Mouse (Mus musculus): Measurements from ENCODE around the gene Cyp2d22.

Cyp2d22 gene

DNA sequence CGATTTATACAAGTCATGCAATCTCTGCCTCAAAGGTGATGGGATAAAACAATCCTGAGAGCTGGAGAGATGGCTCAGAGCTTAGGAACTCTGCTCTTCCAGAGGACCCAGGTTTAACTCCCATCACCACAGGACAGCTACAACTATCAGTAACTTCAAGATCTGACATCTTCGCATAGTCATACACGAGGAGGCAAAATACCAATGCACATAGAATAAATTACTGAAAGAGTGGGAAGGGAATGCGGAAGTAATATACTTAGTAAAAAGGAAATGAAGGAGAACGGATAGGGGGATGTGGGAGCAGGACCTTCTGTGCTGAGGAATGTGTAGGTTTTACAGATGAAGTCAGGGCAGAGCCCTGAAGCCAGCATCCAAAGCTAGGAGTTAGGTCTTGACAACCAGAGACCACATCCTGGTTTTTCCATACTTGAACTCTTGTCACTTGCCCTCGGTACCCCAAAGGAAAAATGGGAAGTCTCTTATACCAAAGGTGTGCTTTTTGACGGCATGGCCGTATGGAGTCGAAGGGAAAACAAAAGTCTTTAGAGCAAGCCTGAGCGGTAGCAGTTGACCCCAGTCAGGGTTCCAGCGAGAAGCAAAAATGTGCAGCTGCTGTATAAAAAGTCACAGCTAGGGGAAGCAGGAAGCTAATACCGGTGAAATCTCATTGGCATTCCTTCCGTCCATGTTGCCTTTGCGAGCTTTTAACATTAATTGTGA is 33.3 kb downstream of the Cyp2d22 start:
- peak; percentile 47 for DNase-seq (ENCODE audit: low read depth, low spot score)

DNA sequence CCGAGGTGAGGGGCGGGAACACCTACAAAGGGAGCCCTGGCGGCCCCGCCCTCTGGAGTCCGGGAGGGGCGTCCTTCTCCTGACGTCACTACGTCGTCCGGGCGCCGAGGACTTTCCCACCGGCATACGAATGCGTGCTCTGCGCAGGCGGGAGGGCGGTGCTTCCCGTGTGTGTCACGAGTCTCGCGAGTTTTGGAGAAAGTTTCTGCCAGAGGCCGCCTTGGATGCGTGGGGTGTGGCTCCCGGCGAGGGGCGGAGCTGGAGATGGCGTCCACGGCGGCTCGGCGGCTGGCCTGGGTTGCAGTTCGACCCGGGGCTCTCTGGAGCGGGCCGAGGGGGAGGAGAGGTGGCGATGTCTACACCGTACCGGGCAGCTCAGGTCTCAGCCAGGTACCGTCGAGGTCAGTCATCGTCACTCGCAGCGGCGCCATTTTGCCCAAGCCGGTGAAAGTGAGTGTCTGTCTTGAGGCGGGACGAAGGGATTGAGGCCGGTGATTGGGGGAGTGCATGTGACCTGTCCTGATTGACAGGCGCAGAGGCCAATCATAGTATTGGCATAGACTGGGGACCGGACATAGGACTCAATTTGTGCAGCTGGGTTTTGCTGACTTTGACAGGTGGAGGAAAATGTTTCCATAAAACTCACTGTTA is 34.1 kb downstream of the Cyp2d22 start:
- peak; percentile 99 for DNase-seq (ENCODE audit: low read depth, low spot score)

DNA sequence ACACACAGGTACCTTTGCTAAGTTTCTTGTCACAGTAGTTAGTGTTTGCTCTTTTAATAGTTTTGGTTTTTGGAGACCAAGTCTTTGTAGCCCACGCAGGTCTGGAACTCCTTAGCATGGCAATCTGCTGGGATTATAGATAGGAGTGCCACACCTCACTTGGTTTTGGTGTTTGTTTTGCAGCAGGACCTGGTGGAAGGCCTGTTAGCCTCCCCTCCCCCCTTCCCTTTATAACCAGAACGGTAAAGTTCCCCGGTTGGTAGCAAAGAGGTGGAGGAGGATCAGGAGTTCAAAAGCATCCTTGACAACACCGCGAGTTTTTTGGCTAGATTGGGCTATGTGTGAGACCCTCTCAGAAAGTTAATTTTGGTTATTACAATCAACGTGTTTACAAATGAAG is 35.1 kb downstream of the Cyp2d22 start:
- no peak for DNase-seq (ENCODE audit: low read depth, low spot score)

DNA sequence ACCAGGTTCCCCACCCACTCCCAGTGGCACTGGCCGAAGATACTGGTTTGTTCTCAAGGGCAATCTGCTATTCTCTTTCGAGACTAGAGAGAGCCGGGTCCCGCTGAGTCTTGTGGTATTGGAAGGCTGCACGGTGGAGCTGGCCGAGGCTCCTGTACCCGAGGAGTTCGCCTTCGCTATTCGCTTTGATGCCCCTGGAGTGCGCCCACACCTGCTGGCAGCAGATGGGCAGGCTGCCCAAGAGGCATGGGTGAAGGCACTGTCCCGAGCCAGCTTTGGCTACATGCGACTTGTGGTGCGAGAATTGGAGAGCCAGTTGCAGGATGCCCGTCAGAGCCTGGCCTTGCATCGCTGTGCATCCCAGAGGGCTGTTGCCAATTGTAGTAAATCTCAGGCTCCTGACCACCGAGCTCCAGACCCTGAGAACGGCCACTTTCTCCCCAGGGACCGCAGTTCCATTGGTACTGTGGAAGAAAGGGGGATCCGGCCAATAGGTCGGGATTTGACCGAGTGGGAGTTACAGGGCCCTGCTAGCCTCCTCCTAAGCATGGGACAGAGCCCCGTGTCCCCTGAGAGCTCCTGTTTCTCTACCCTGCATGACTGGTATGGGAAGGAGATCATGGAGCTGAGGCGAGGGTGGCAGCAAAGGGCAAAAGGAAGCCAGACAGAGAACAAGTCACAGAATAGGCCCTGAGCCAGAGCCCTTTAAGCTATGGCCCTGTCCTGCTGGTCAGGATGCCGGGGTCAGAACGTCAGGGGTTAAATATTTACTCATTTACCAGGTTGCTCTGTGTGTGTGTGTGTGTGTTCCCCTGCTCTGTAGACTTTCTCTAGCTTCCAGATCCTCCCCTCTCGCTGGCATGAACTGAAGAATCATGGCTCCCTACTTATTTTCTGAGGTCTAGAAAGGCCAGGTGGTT is 36.4 kb downstream of the Cyp2d22 start:
- DNase-seq (ENCODE audit: low read depth, low spot score), result no peak

DNA sequence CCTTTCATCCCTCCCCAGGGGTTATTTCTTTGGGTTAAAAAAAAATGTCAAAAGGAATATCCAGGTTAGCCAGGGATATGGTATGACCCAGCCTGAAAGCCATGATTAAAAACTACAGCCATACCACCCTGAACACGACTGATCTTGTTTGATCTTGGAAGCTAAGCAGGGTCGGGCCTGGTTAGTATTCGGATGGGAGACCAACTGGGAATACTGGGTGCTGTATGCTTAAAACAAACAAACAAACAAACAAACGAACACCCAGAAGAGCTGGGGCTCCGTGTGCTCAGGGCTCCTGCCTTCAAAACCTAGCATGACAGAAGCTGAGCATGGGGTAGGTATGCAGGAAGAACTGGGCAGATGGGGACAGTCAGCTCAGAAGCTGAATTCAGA is 37.5 kb downstream of the Cyp2d22 start:
- no peak for DNase-seq (ENCODE audit: low read depth, low spot score)

DNA sequence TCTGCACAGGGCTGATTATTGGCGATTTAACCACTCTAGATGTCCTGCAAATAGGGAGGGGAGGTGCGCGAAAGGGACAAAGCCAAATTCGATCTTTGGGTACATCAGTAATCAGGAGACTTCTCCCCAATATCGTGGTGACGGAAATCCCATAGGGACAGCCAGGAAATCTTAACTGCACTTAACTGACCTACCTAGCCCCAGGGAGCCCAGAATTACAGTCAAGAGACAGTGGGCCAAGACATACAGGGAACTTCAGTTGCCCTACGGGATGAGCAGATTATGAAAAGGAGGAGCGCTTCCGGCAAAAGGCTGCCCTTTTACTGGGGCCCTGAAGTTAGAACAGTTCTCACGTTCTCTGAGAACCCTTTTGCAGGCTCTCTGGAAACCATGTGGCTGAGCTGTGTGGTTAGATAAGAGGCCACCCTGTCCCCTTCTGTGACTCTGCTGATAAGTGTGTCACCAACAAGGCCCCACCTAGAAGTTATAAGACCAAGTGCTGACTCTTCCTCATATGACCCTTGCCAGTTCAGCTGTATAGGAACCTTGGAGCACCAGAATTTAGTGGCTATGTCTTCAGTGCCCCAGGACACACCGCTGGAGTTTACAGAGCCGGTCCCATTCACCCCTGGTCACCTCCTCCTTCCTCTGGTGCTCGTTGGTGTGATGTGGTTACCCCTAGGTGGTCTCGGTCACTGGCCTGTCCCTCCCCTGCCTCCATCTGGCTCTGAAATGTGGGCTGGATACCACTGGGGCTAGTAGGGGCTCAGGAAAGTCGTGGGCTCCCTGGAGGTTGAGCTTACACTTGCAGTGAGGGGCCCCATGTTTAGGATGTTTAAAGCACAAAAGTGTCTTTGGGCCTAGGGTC is 38.2 kb downstream of the Cyp2d22 start:
- DNase-seq (ENCODE audit: low read depth, low spot score), result no peak

DNA sequence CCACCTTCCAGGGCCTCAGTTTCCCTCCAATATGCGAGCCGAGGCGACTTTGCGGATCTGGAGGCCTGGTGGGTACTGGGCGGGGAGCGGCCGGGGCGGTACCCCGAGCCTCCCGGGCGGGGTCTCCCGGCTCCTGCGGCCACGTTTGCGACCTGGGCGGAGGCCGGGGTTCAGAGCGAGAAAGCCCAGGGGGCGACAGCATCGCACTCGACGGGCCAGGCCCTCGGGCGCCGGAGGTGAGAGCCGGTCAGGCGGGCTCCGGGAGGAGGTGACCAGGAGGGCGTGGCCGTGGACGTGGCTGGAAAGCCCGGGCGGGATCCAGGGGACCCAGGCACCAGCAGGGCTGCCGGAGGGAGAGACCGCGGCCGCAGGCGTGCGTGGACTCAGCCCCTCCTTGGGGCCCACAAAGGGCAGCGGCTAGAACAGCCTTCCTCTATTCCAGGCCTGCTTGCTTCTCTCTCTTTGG is 39.0 kb downstream of the Cyp2d22 start:
- no peak for DNase-seq (ENCODE audit: low read depth, low spot score)

DNA sequence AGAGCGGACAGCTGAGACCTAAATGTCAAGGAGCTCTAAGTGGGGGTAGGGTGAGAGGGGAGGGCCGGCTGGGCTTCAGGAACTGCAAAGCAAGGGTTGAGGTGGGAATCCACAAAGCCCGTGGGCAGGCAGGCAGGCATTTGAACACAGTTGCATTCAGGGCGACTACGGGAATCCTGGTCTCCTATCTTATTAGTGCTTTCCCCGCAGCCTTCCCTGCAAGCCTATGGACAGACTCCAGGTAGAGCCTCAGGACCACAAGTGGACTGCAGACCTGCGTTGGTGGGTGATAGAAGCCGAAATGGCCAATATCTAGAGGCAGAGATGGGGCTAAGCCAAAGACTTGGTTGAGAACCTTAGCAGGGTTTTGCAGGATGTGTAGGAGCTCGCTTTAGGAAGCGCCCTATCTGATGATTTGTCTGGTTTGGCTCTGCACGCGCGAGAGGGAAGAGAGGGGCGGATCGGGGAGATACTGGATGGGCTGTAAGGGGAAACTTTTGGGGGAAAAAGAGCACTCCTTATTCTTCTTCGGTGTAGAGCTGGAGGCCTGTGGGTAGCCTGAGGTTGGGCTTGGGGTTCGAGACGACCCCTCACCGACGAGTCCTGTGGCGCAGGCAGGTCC is 39.5 kb downstream of the Cyp2d22 start:
- no peak for DNase-seq (ENCODE audit: low read depth, low spot score)

DNA sequence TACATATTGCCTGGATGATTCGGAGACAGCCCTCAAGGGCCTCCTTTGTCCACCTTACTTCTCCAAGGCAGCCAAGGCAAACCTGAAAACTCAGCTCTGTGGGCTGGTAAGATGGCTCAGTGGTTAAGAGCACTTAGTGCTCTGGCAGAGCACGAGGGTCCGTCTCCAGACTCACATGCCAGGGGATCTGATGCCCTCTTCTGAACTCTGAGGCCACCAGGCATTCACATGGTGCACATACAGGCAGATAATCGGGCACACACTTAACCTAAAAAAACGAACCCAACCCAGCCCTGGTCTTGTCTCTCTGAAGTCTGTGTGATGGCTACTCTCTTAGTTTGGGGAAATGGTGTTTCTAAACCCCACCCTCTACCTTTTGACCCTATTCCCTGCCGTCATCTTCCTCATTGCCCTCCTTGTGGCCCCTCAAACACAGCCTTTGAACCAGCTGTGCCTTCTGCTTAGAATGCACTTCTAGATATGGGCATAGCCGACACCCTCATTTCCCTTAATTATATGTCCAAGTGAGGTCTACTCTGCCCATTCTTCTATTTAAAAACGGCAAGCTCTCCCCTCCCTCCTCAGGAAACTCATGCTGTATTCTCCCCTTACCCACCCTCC is 40.3 kb downstream of the Cyp2d22 start:
- DNase-seq (ENCODE audit: low read depth, low spot score), result no peak

DNA sequence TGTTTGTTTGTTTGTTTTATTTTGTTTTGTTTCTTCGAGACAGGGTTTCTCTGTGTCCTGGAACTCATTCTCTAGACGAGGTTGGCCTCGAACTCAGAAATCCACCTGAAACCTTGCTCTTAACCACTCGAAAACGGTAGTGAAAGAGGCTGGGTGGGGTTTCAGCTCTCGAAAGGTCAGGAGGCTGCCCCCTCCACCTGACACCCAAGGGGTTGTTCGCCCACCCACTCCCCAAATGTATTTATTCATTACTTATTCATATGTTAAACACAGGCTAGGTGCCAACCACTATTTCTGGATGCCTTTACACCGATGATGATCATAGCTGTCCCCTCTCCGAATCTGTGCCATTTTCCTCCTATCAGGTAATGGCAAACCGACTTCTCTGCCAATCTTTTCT is 40.9 kb downstream of the Cyp2d22 start:
- DNase-seq (ENCODE audit: low read depth, low spot score), result no peak

DNA sequence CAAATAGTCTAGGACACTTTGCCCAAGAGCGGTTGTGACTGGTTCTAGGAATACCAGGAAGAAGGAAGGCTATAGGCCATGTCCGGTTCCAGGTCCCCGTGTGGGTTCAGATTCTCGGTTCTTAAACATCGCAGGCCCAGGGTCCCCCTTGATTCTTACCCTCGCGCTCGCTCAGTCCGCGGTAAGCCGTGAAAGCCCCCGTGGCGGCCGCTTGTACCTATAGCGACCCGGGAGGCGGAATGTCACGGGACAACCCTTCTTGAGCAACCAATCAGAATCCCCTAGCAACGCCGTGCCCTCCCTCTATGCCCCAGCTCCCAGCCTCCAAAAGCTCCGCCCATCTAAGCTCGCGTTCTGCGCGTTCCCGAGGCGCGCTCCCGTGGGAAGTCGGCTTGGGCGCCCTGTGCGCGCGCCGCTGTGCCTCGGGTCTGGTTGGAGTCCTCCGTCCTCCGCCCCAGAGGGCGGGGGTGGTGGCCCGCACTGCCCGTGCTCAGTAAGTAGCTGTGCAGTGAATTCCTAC is 41.4 kb downstream of the Cyp2d22 start, which contains the start of the genes Naga, Pheta2 and Smdt1:
Gene Naga (minus strand): TSS at position 333 of the 520 bp plus-strand sequence.
Gene Pheta2 (plus strand): TSS at position 350 of the 520 bp plus-strand sequence.
Gene Smdt1 (plus strand): TSS at position 367 of the 520 bp plus-strand sequence.
- peak; percentile 98 for DNase-seq (ENCODE audit: low read depth, low spot score)

DNA sequence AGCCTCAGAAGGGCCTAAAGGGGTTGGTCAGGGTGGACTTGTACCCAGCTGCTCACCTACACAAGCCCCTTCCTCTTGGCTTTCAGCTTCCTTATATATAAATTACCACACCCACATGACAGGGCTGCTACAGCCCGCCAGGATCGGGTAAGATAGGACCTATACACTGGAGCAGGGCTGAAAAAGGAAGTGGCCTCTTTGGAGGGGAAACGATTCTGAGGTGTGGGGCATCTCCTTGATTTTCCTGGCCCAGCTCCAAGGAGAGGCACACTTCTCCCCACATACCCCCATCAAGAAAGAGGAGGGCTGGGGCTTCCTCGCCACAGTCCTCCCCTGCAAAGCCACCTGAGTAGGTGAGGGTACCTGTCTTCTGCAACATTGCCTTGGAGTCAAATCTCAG is 42.2 kb downstream of the Cyp2d22 start:
- DNase-seq (ENCODE audit: low read depth, low spot score), result peak; percentile 61

DNA sequence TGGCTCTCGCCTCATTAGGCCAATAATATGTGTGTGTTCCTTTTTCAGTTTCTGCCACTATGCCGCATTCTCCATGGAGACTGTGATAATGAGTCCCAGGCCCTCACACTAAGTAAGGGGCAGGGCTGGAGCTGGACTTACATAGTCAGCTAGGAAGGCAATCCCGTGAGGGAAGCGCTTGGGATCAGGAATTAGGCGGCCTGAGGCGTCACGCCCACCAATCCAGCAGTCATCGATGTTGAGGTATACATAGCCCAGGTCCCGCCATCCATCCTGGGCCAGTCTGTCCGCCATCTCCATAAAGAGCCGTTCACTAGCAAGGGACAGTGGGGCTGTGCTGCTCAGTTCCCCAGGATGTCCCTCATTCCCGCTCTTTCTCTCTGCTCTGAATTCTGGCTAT is 43.4 kb downstream of the Cyp2d22 start:
- no peak for DNase-seq (ENCODE audit: low read depth, low spot score)

DNA sequence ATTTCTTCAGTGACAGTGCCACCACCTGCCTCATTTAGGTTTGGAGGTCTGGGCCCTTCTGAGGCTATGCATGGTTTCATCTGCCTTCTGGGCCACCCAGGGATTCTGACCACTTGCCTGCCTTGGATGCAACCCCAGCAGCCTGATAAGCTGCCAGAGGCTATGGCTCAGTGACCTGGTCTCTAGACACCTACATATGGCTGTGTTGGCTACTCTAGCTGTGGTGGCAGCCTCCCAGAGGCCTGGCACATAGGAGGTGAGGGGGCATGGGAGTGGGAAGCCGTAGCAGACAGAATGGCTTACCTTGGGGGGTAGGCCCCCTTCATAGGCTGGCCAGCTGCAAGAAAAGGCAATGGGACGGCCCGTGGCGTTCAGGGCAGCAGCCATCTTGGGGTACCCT is 44.9 kb downstream of the Cyp2d22 start:
- no peak for DNase-seq (ENCODE audit: low read depth, low spot score)

DNA sequence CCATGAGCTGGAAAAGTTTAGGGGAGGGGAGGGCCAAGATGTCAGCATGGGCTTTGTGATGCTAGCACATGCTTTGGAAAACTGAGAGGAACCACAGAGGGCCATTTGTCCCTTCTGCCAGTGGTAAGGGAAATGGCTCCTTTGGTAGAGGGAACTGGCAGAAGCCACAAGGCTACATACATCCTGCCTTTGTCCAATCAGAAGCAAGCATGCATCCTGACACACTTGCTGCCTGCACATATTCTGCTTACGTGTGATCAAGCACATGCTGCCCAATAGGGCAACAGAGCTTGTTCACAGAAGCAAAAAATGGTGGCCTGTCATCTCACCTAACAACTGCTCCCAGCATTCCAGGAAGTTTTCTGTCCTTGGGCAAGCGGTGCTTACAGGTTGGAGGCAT is 54.7 kb downstream of the Cyp2d22 start:
- DNase-seq (ENCODE audit: low read depth, low spot score), result no peak

DNA sequence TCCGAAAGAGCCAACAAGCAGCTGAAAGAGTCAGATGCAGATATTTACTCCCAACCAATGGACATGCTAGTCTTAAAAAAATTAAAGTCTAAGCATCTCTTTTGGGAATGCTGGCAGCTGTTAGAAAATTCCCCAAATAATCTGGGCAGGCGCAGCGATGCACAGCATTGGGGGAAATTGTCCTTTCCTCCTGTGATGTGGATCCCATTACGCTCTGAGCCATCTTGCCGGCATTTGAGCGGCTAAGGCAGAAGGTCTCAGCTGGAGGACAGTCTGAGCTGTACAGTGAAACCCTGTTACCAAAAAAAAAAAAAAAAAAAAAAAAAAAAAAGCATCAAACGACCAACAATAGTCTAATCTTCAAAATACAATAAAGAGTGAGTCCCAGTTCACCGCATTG is 57.9 kb downstream of the Cyp2d22 start:
- no peak for DNase-seq (ENCODE audit: low read depth, low spot score)

Measured in A20 (cell line).